Mouse (Mus musculus): ENCODE measurements at regions not wholly inside any gene's neighbourhood (a gene's known extent, or its start where the extent isn't known, plus 50 kb on each side); places are given as distances from the start of the nearest gene placed in this dataset.
"Not testable (repeated sequence)": the region's sequence is repeated elsewhere in the genome, so short reads cannot be mapped to it uniquely, and the experiment has no call there.

- in situ Hi-C loops (cut with MboI, MseI) = no loop called here
Observed at GRCm38 (mm10) chr10:117450631-117451030, 70.8 kb upstream of the Cpsf6 start.

GRCm38 (mm10) chr10:117450240-117450569 is 70.4 kb upstream of the Cpsf6 start:
- in situ Hi-C loops (cut with MboI, MseI) = no loop called here

GRCm38 (mm10) chr10:117449416-117450239 is 69.8 kb upstream of the Cpsf6 start:
- in situ Hi-C loops (cut with MboI, MseI) = no loop called here

GRCm38 (mm10) chr10:117448783-117449182 is 69.0 kb upstream of the Cpsf6 start:
- in situ Hi-C loops (cut with MboI, MseI) = not testable (repeated sequence)

- in situ Hi-C loops (cut with MboI, MseI) = no loop called here
Observed at GRCm38 (mm10) chr10:117447626-117448025, 67.8 kb upstream of the Cpsf6 start.

GRCm38 (mm10) chr10:117447206-117447605 is 67.4 kb upstream of the Cpsf6 start:
- in situ Hi-C loops (cut with MboI, MseI) = no loop called here

GRCm38 (mm10) chr10:117446776-117447175 is 67.0 kb upstream of the Cpsf6 start:
- in situ Hi-C loops (cut with MboI, MseI) = no loop called here

- in situ Hi-C loops (cut with MboI, MseI) = no loop called here
Observed at GRCm38 (mm10) chr10:117445801-117446490, 66.1 kb upstream of the Cpsf6 start.

GRCm38 (mm10) chr10:117445181-117445790 is 65.5 kb upstream of the Cpsf6 start:
- in situ Hi-C loops (cut with MboI, MseI) = no loop called here

GRCm38 (mm10) chr10:117444761-117445160 is 64.9 kb upstream of the Cpsf6 start:
- in situ Hi-C loops (cut with MboI, MseI) = no loop called here

- in situ Hi-C loops (cut with MboI, MseI) = no loop called here
Observed at GRCm38 (mm10) chr10:117443426-117444350, 63.9 kb upstream of the Cpsf6 start.

GRCm38 (mm10) chr10:117441979-117442803 is 62.4 kb upstream of the Cpsf6 start:
- in situ Hi-C loops (cut with MboI, MseI) = no loop called here

GRCm38 (mm10) chr10:117441121-117441978 is 61.5 kb upstream of the Cpsf6 start:
- in situ Hi-C loops (cut with MboI, MseI) = no loop called here

- in situ Hi-C loops (cut with MboI, MseI) = no loop called here
Observed at GRCm38 (mm10) chr10:117440225-117440976, 60.6 kb upstream of the Cpsf6 start.

- in situ Hi-C loops (cut with MboI, MseI) = loop anchor here (5.0 kb wide), 1 partner anchor 72 kb away; no protein-coding TSS in a partner anchor
Observed at GRCm38 (mm10) chr10:117439206-117440110, 59.6 kb upstream of the Cpsf6 start.

GRCm38 (mm10) chr10:117438614-117439193 is 58.9 kb upstream of the Cpsf6 start:
- in situ Hi-C loops (cut with MboI, MseI) = loop anchor here (5.0 kb wide), 1 partner anchor 71 kb away; no protein-coding TSS in a partner anchor

GRCm38 (mm10) chr10:117437970-117438369 is 58.2 kb upstream of the Cpsf6 start:
- in situ Hi-C loops (cut with MboI, MseI) = loop anchor here (5.0 kb wide), 1 partner anchor 71 kb away; no protein-coding TSS in a partner anchor
